Mouse (Mus musculus): ENCODE data around the gene Lbx1.

Lbx1 gene

GRCm38 (mm10) chr19:45209776-45210422 is 25.7 kb downstream of the Lbx1 start:
- no peak for DNase-seq (ENCODE audit: low spot score)

- DNase-seq (ENCODE audit: low spot score) = no peak
These were observed 26.4 kb downstream of the Lbx1 start for GRCm38 (mm10) chr19:45209191-45209590.

- no peak for DNase-seq (ENCODE audit: low spot score)
These were observed 27.1 kb downstream of the Lbx1 start for GRCm38 (mm10) chr19:45208438-45209060.

GRCm38 (mm10) chr19:45207662-45208437 is 27.8 kb downstream of the Lbx1 start:
- DNase-seq (ENCODE audit: low spot score) = no peak

GRCm38 (mm10) chr19:45207153-45207552 is 28.5 kb downstream of the Lbx1 start:
- DNase-seq (ENCODE audit: low spot score) = no peak

- DNase-seq (ENCODE audit: low spot score) = no peak
These were observed 30.1 kb downstream of the Lbx1 start for GRCm38 (mm10) chr19:45205311-45206105.

GRCm38 (mm10) chr19:45196967-45197366 is 38.6 kb downstream of the Lbx1 start:
- no peak for DNase-seq (ENCODE audit: low spot score)

GRCm38 (mm10) chr19:45194651-45195050 is 41.0 kb downstream of the Lbx1 start:
- DNase-seq (ENCODE audit: low spot score) = no peak
